Mouse (Mus musculus): Measurements from ENCODE around the gene Slco1a4. TPM values are rescaled to one million over a fixed set of nuclear protein-coding genes. Genes with fewer than 3 reads are reported as not detected.

The Slco1a4 gene
- polyA plus RNA-seq, 1 experiment from 2014 or later, result not detected

GRCm38 (mm10) chr6:141857735-141858531 lies 1.9 kb upstream of the Slco1a4 start:
- H3K36me3 ChIP-seq (ENCODE audit: control insufficient read depth, insufficient read depth, low read length), result no peaks in the 10 kb centered on the region
- H3K4me3 ChIP-seq (ENCODE audit: low read depth, low read length), result no peak overlapping the region
- no peak for ATAC-seq (replicated peaks; ENCODE audit: insufficient number of reproducible peaks, low FRiP score, low TSS enrichment)
- H3K27me3 ChIP-seq (ENCODE audit: control insufficient read depth, insufficient read depth, low read length), result no peaks in the 10 kb centered on the region
- H3K27ac ChIP-seq (ENCODE audit: low read depth, low read length), result no peak overlapping the region
- no peaks in the 10 kb centered on the region for H3K4me1 ChIP-seq (ENCODE audit: control insufficient read depth, insufficient read depth, low read length)
- no peak overlapping the region for H3K4me2 ChIP-seq
- WGBS (ENCODE audit: insufficient replicate concordance), result 76% methylated on average over 8 of the region's 8 CpGs
- no peaks in the 10 kb centered on the region for H3K9me3 ChIP-seq (replicated peaks; ENCODE audit: control insufficient read depth, low read length)
- no peak overlapping the region for H3K9ac ChIP-seq (ENCODE audit: low read depth, low read length)

- Histone ChIP-seq H3K4me1 (ENCODE audit: control insufficient read depth, insufficient read depth, low read length) (no peaks in the 10 kb centered on the region), H3K36me3 (ENCODE audit: control insufficient read depth, insufficient read depth, low read length) (no peaks in the 10 kb centered on the region), H3K9me3 (replicated peaks; ENCODE audit: control insufficient read depth, low read length) (no peaks in the 10 kb centered on the region), H3K27me3 (ENCODE audit: control insufficient read depth, insufficient read depth, low read length) (no peaks in the 10 kb centered on the region), H3K4me3 (ENCODE audit: low read depth, low read length) (no peak overlapping the region), H3K9ac (ENCODE audit: low read depth, low read length) (no peak overlapping the region), H3K27ac (ENCODE audit: low read depth, low read length) (no peak overlapping the region), H3K4me2 (no peak overlapping the region)
- WGBS (ENCODE audit: insufficient replicate concordance), result 56% methylated on average over 2 of the region's 2 CpGs
- ATAC-seq (replicated peaks; ENCODE audit: insufficient number of reproducible peaks, low FRiP score, low TSS enrichment), result no peak
Measured at GRCm38 (mm10) chr6:141853616-141854015, 2.4 kb downstream of the Slco1a4 start.

GRCm38 (mm10) chr6:141849051-141849450 lies 6.9 kb downstream of the Slco1a4 start:
- H3K4me2 ChIP-seq, result no peak overlapping the region
- no peaks in the 10 kb centered on the region for H3K36me3 ChIP-seq (ENCODE audit: control insufficient read depth, insufficient read depth, low read length)
- no peaks in the 10 kb centered on the region for H3K9me3 ChIP-seq (replicated peaks; ENCODE audit: control insufficient read depth, low read length)
- no peak for ATAC-seq (replicated peaks; ENCODE audit: insufficient number of reproducible peaks, low FRiP score, low TSS enrichment)
- H3K27ac ChIP-seq (ENCODE audit: low read depth, low read length), result no peak overlapping the region
- WGBS (ENCODE audit: insufficient replicate concordance), result 24% methylated on average over 4 of the region's 4 CpGs
- no peak overlapping the region for H3K9ac ChIP-seq (ENCODE audit: low read depth, low read length)
- no peaks in the 10 kb centered on the region for H3K4me1 ChIP-seq (ENCODE audit: control insufficient read depth, insufficient read depth, low read length)
- no peaks in the 10 kb centered on the region for H3K27me3 ChIP-seq (ENCODE audit: control insufficient read depth, insufficient read depth, low read length)
- no peak overlapping the region for H3K4me3 ChIP-seq (ENCODE audit: low read depth, low read length)

DNA sequence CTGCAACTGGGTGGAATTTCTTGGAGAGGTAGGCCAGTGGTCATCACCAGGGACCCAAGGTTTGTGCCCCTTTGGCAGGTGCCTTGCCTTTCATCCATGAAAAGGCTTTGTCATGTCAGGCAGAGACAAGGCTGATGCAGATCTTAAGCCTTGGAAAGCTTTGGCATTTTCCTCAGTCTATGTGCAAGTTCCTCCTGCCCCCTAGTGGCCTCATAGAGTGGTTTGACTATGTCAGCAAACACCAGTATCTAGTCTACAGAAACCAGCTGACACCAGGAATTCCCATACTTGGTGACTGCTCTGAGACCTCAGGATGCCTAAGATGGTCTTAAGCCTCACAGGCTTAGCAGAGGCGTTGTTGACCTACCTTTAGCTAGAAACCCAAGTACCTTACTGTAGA lies 58.2 kb downstream of the Slco1a4 start:
- no peak overlapping the region for H3K4me3 ChIP-seq (ENCODE audit: low read depth, low read length)
- H3K4me1 ChIP-seq (ENCODE audit: control insufficient read depth, insufficient read depth, low read length), result no peaks in the 10 kb centered on the region
- no peaks in the 10 kb centered on the region for H3K9me3 ChIP-seq (replicated peaks; ENCODE audit: control insufficient read depth, low read length)
- no peak overlapping the region for H3K4me2 ChIP-seq
- 11% methylated on average over 1 of the region's 1 CpGs for WGBS (ENCODE audit: insufficient replicate concordance)
- H3K36me3 ChIP-seq (ENCODE audit: control insufficient read depth, insufficient read depth, low read length), result no peaks in the 10 kb centered on the region
- no peaks in the 10 kb centered on the region for H3K27me3 ChIP-seq (ENCODE audit: control insufficient read depth, insufficient read depth, low read length)
- H3K27ac ChIP-seq (ENCODE audit: low read depth, low read length), result no peak overlapping the region
- 0 out of 2 replicates have a peak, but pooled peaks have one; percentile 46 for ATAC-seq (replicated peaks; ENCODE audit: insufficient number of reproducible peaks, low FRiP score, low TSS enrichment)
- no peak overlapping the region for H3K9ac ChIP-seq (ENCODE audit: low read depth, low read length)

DNA sequence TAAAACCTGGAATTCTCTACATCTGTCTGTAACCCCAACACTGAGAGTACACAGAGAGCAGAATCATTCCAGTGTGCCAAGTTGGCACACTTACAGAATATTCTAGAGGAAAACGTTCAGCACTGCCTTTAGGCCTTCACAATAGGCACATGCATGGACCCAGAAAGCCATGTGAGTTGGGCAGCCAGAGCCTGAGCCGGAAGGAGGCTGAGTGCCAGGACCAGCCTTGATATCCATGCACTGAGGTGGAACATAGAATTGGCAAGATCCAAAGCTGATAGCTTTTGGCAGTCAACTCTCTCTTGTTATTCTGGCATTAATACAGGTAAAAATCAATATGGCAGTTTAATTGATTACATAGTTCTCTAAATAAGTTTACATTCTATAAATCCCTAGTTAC lies 81.5 kb downstream of the Slco1a4 start:
- no peaks in the 10 kb centered on the region for H3K27me3 ChIP-seq (ENCODE audit: control insufficient read depth, insufficient read depth, low read length)
- H3K4me2 ChIP-seq, result no peak overlapping the region
- no peak overlapping the region for H3K4me3 ChIP-seq (ENCODE audit: low read depth, low read length)
- H3K9me3 ChIP-seq (replicated peaks; ENCODE audit: control insufficient read depth, low read length), result no peaks in the 10 kb centered on the region
- 82% methylated on average over 2 of the region's 2 CpGs for WGBS (ENCODE audit: insufficient replicate concordance)
- no peaks in the 10 kb centered on the region for H3K4me1 ChIP-seq (ENCODE audit: control insufficient read depth, insufficient read depth, low read length)
- no peak overlapping the region for H3K9ac ChIP-seq (ENCODE audit: low read depth, low read length)
- H3K36me3 ChIP-seq (ENCODE audit: control insufficient read depth, insufficient read depth, low read length), result no peaks in the 10 kb centered on the region
- ATAC-seq (replicated peaks; ENCODE audit: insufficient number of reproducible peaks, low FRiP score, low TSS enrichment), result no peak
- no peak overlapping the region for H3K27ac ChIP-seq (ENCODE audit: low read depth, low read length)

GRCm38 (mm10) chr6:141773710-141774109 lies 82.3 kb downstream of the Slco1a4 start, which contains the start of gene Gm5724:
Gene Gm5724, minus strand, starts transcription at chr6:141773810.
- Histone ChIP-seq H3K4me1 (ENCODE audit: control insufficient read depth, insufficient read depth, low read length) (no peaks in the 10 kb centered on the region), H3K9ac (ENCODE audit: low read depth, low read length) (no peak within 1 kb of the TSS), H3K9me3 (replicated peaks; ENCODE audit: control insufficient read depth, low read length) (no peaks in the 10 kb centered on the region), H3K4me3 (ENCODE audit: low read depth, low read length) (no peak within 1 kb of the TSS), H3K27ac (ENCODE audit: low read depth, low read length) (no peak within 1 kb of the TSS), H3K27me3 (ENCODE audit: control insufficient read depth, insufficient read depth, low read length) (no peaks in the 10 kb centered on the region), H3K4me2 (no peak within 1 kb of the TSS), H3K36me3 (ENCODE audit: control insufficient read depth, insufficient read depth, low read length) (no peaks in the 10 kb centered on the region)
- WGBS (ENCODE audit: insufficient replicate concordance), result 72% methylated on average over 3 of the region's 3 CpGs
- ATAC-seq (replicated peaks; ENCODE audit: insufficient number of reproducible peaks, low FRiP score, low TSS enrichment), result no peak

Other genes with a start within 250 kb of the Slco1a4 start
- gene Slco1b2, start 226.7 kb downstream of the Slco1a4 start, polyA plus RNA-seq (2014; fragmentation: Nextera tagmentation; extraction: Ambion mirVana), result not detected in 2 replicates
- not detected in 2 replicates for gene Gm5724, start 82.4 kb downstream of the Slco1a4 start, polyA plus RNA-seq (2014; fragmentation: Nextera tagmentation; extraction: Ambion mirVana)
- not detected in 2 replicates for gene Slco1a1, start 90.8 kb upstream of the Slco1a4 start, polyA plus RNA-seq (2014; fragmentation: Nextera tagmentation; extraction: Ambion mirVana)
- not detected in 2 replicates for gene Gm6614, start 155.2 kb upstream of the Slco1a4 start, polyA plus RNA-seq (2014; fragmentation: Nextera tagmentation; extraction: Ambion mirVana)

Measured in heart, embryonic 11.5 days (tissue).